Mouse (Mus musculus) ES-Bruce4 (cell line): ENCODE data around the gene Psmb7.

Source experiments
- CTCF ChIP-seq: IDR thresholded peaks from one replicate; pipeline ENCODE4 v1.8.1; 2011; ENCODE audit warnings: low read depth, low read length
- EP300 ChIP-seq: IDR thresholded peaks from 2 replicates; pipeline ENCODE4 v1.6.1; 2011; ENCODE audit warnings: low read depth, low read length; ENCODE audit not compliant: insufficient read depth

DNA sequence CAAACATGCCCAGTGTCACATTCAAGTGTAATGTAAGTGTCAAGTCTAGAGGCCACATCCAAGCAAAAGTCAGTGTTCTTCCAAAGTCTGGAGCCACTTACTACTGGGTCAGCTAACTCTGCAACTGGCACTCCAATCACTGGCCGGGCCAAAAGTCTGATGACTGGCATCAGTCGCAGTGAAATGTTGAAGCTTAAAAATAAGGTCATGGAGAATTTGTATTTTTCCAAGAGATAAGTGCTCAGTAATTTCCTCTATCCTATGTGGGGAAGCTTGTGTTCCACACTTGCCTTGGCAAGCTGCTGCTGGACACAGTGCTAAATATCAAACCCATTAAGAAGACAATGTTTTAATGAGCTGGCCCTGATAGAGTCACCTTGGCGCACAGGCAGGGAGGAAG, 30.3 kb downstream of the Psmb7 start:
- TF ChIP-seq EP300, result no peak
- TF ChIP-seq CTCF, result no peak
